Mouse (Mus musculus) right cerebral cortex, postnatal 14 days (tissue): ENCODE results near the gene Magea2.
"Not testable (repeated sequence)": the region's sequence is repeated elsewhere in the genome, so short reads cannot be mapped to it uniquely, and the experiment has no call there.

Source experiments
- DNase-seq: peaks from one replicate; pipeline ENCODE4 v3.0.0; 2022

Magea2 gene

DNA sequence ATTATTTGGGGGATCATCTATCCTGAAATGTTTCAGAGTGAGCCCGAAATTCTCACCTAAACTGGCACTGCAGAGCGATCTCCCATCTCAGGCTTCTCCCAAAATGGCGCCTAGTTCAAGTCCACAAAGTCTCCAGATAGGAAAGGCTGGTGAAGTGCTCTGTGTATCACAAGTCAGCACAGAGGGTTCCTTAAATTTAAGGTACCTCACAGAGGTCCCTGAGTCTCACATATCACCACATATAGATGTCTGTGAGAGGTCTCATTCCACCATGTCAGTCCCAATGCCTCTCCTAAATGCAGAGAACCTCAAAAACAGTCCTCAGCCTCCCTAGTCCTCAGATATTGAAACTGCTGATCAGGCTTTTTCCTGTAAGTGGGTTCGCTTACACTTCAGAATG, at the start of gene Magea2:
Magea2 (minus strand) TSS at position 101 of the 400 bp plus-strand sequence.
- DNase-seq = not testable (repeated sequence)

GRCm38 (mm10) chrX:155128312-155128711, 34.8 kb upstream of the Magea2 start, which contains the start of gene Cldn34b2:
Gene Cldn34b2 (minus strand): TSS chrX:155128412.
- not testable (repeated sequence) for DNase-seq

DNA sequence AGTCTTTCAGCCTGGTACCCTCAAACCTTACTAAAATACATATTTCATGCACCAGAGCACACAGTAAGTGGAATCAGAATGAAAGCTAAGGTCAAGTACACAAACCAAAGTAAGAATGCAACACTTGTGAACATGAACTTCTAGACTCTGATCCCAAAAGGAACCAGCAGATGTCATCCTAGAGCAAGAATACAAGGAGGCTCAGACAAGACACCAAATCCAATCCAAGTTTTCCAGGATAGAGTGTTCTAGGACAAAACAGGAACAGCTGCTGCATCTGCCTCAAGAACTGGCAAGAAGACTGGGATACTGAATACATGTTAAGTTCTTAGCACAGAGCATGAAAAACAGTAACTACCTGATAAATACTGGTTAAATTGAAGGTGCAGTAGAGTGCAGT, 4.6 kb upstream of the Magea2 start:
- no peak for DNase-seq

GRCm38 (mm10) chrX:155089693-155090092, 3.8 kb downstream of the Magea2 start, which contains the start of gene Magea1:
Gene Magea1 (minus strand): TSS chrX:155089793.
- DNase-seq = not testable (repeated sequence)

DNA sequence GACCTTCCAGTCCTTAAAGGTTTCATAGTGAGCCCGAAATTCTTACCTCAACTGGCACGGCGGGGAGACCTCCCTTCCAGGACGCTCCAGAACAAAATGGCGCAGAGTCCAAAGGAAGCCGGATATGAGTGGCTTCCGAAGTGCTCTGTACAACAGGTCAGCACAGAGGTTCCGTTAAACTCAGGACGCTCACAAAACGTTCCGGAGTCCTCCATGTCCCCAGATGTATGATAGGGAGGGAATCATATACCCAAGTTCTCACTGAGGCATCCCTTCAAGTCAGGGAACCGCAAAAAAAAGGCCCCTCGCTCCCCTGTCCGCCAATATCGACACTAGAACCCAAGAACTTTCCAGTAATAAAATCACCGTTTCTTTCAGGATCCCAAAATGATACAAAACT, 30.4 kb downstream of the Magea2 start, which contains the start of gene Magea5:
Magea5 (minus strand) TSS at position 101 of the 400 bp plus-strand sequence.
- not testable (repeated sequence) for DNase-seq

GRCm38 (mm10) chrX:154995750-154996149, 97.7 kb downstream of the Magea2 start, which contains the start of gene Magea8:
Gene Magea8 (minus strand): TSS chrX:154995850.
- DNase-seq = not testable (repeated sequence)
